Mouse (Mus musculus) small intestine, adult 2 months (tissue): ENCODE measurements around the gene Myh14.

Source experiments
- CTCF ChIP-seq: fragments of 200-500 bp; IDR thresholded peaks from 2 replicates; pipeline ENCODE4 v1.5.1; 2012; ENCODE audit warnings: low read depth, mild to moderate bottlenecking, control low read depth, inconsistent platforms, low read length, moderate library complexity, mixed read lengths; ENCODE audit not compliant: insufficient replicate concordance, insufficient read length; ENCODE audit errors: extremely low read depth
- POLR2A ChIP-seq: fragments of 200-500 bp; IDR thresholded peaks from 2 replicates; pipeline ENCODE4 v1.6.1; 2012; ENCODE audit warnings: low read depth, mild to moderate bottlenecking, control low read depth, inconsistent platforms, low read length, moderate library complexity

DNA sequence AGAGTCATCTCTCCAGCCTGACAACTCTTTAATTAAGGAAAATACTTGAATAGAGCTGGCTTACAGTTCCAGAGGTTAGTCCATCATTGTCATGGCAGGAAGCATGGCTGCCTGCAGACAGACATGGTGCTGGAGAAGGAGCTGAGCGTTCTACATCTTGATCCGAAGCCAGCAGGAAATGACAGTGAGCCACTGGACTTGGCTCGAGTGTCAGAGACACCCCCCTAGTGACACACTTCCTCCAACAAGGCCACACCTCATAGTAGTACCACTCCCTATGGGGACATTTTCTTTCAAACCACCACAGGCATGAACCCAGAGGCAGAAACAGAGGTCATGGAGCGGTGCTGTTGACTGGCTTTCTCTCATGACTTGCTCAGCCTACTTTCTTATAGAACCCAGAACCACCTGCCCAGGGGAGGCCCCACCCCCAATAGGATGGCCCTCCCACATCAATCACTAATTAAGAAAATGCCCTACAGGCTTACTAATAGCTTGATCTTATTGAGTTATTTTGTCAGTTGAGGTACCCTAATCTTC is 86.3 kb downstream of the Myh14 start:
- TF ChIP-seq CTCF (no peak), POLR2A (no peak)
